Mouse (Mus musculus) midbrain, embryonic 14.5 days (tissue): ENCODE measurements around the gene Eml1. TPM values are rescaled to one million over a fixed set of nuclear protein-coding genes. Genes with fewer than 3 reads are reported as not detected.

ENCODE experiments used
- ATAC-seq: fragments of 200-750 bp; cut with Nextera tagmentation; 2 replicates; pipeline ENCODE4 v1.8.0; 2017; ENCODE audit warnings: moderate number of reproducible peaks, moderate library complexity; ENCODE audit not compliant: low FRiP score, low TSS enrichment
- DNase-seq: peaks from one replicate; pipeline ENCODE4 v3.0.0-alpha.2; 2015
- H3K27ac ChIP-seq: fragments of 300-500 bp; sonication (generic); replicated peaks from 2 replicates; pipeline ENCODE4 v1.5.1; 2014; ENCODE audit warnings: mild to moderate bottlenecking, low read depth, low read length, moderate library complexity
- H3K27me3 ChIP-seq: fragments of 300-500 bp; sonication (generic); 2 replicates; pipeline ENCODE4 v1.6.1; 2014; ENCODE audit warnings: low read length, control low read depth, mixed read lengths; ENCODE audit not compliant: control insufficient read depth, insufficient read depth
- H3K36me3 ChIP-seq: fragments of 300-500 bp; sonication (generic); 2 replicates; pipeline ENCODE4 v1.6.1; 2014; ENCODE audit warnings: low read length, control low read depth; ENCODE audit not compliant: control insufficient read depth, insufficient read depth
- H3K4me1 ChIP-seq: fragments of 300-500 bp; sonication (generic); 2 replicates; pipeline ENCODE4 v1.6.1; 2014; ENCODE audit warnings: mild to moderate bottlenecking, antibody characterized with exemption, low read length, control low read depth; ENCODE audit not compliant: control insufficient read depth, insufficient read depth
- H3K4me2 ChIP-seq: fragments of 300-500 bp; sonication (generic); 2 replicates; pipeline ENCODE4 v1.6.1; 2014; ENCODE audit warnings: mild to moderate bottlenecking, low read length, moderate library complexity
- H3K4me3 ChIP-seq: fragments of 300-500 bp; sonication (generic); replicated peaks from 2 replicates; pipeline ENCODE4 v1.5.1; 2014; ENCODE audit warnings: low read depth, low read length
- H3K9ac ChIP-seq: fragments of 300-500 bp; sonication (generic); replicated peaks from 2 replicates; pipeline ENCODE4 v1.6.1; 2014; ENCODE audit warnings: mild to moderate bottlenecking, low read length, moderate library complexity
- H3K9me3 ChIP-seq: fragments of 300-500 bp; sonication (generic); 2 replicates; pipeline ENCODE4 v1.6.1; 2016; ENCODE audit warnings: low read length, control low read depth, mixed read lengths; ENCODE audit not compliant: control insufficient read depth
- WGBS: fragments of 180-500 bp; shearing (Covaris S2); extraction: QIAGEN DNeasy Blood & Tissue Kit; methylation state at CpG from one replicate; pipeline ENCODE4 v1.1.7; 2014; 5-methylcytosine and 5-hydroxymethylcytosine counted together
- polyA plus RNA-seq: library from polyadenylated mRNA; unstranded; fragments of >200 nt; fragmentation: Nextera tagmentation; extraction: Ambion mirVana; gene quantifications from 2 replicates; pipeline ENCODE4 v1.2.1, GENCODE M21; 2014

Eml1 gene
- polyA plus RNA-seq, result 45.2 and 49.3 TPM in 2 replicates

GRCm38 (mm10) chr12:108370596-108371428, at the start of gene Eml1:
Gene Eml1, plus strand, starts transcription at chr12:108370957.
- Histone ChIP-seq H3K9ac (no peak within 1 kb of the TSS), H3K27ac (no peak within 1 kb of the TSS), H3K9me3 (no peaks in the 10 kb centered on the region), H3K4me2 (no peak within 1 kb of the TSS), H3K4me1 (no peaks in the 10 kb centered on the region), H3K4me3 (no peak within 1 kb of the TSS), H3K36me3 (no peaks in the 10 kb centered on the region), H3K27me3 (no peaks in the 10 kb centered on the region)
- WGBS, result 74% methylated on average over 19 of the region's 19 CpGs
- no peak for DNase-seq
- ATAC-seq, result no peak

DNA sequence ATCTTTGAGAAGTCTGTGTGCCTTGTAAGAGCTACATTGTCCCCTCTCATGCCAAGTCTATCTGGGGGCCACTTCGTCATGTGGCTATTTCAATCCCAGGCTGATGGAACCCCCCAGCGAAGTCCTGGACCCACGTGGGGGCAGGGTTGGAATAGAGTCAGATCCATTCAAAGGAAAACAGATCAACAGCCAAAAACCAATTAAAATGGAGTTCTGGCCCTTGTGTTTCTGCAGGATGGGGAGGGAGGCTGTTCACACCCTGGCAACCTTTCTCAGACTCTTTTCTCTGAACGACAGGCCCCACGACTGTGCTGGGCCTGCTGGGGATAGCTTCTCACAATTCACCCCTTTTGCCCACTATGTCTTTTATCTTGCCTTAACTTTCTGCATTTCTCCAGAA, 44.4 kb upstream of the Eml1 start:
- ATAC-seq, result no peak
- Histone ChIP-seq H3K4me1 (peaks cover 19% of the 10 kb centered on the region), H3K4me2 (no peak overlapping the region), H3K27me3 (peaks cover 17% of the 10 kb centered on the region), H3K4me3 (no peak overlapping the region), H3K27ac (no peak overlapping the region), H3K36me3 (no peaks in the 10 kb centered on the region), H3K9me3 (no peaks in the 10 kb centered on the region), H3K9ac (no peak overlapping the region)
- 45% methylated on average over 5 of the region's 5 CpGs for WGBS
- DNase-seq, result no peak

DNA sequence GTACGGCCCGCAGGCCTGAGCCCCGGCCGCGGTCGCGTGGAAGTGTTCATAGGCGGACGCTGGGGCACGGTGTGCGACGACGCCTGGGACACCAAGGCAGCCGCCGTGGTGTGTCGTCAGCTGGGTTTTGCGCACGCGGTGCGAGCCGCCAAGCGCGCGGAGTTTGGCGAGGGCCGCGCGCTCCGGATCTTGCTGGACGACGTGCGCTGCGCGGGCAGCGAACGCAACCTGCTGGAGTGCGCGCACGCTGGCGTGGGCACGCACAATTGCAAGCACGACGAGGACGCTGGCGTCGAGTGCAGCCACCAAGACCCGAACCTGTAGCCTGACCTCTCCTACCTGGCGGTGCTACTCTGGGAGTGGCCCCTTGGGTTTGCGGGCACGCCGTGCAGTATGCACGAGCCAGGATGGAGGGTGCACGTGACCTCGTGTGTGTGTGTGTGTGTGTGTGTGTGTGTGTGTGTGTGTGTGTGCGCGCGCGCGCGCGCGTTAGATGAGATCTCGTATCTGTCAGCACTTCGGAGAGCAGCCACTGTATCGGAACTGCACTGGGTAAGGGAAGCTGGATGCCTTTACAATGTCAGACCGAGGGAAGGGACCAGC, 42.8 kb upstream of the Eml1 start:
- ATAC-seq, result peak; percentile 66
- Histone ChIP-seq H3K4me2 (peak overlapping the region; percentile 73), H3K27me3 (peaks cover 17% of the 10 kb centered on the region), H3K36me3 (no peaks in the 10 kb centered on the region), H3K4me1 (peaks cover 14% of the 10 kb centered on the region), H3K27ac (no peak overlapping the region), H3K9ac (peak overlapping the region; percentile 56), H3K9me3 (no peaks in the 10 kb centered on the region), H3K4me3 (peak overlapping the region; percentile 40)
- peak; percentile 91 for DNase-seq
- 6% methylated on average over 65 of the region's 66 CpGs for WGBS

GRCm38 (mm10) chr12:108333056-108333455, 37.7 kb upstream of the Eml1 start:
- Histone ChIP-seq H3K9me3 (no peaks in the 10 kb centered on the region), H3K27me3 (peaks cover 13% of the 10 kb centered on the region), H3K9ac (0 out of 2 replicates have a peak overlapping the region, but pooled peaks have one; percentile 9), H3K27ac (no peak overlapping the region), H3K4me3 (peak overlapping the region; percentile 64), H3K4me1 (peaks cover 19% of the 10 kb centered on the region), H3K4me2 (peak overlapping the region; percentile 98), H3K36me3 (no peaks in the 10 kb centered on the region)
- ATAC-seq (peak; percentile 34; the same call in 1 of the 2 replicates), DNase-seq (peak; percentile 89)
- 1% methylated on average over 16 of the region's 16 CpGs for WGBS

GRCm38 (mm10) chr12:108333481-108333882, 37.3 kb upstream of the Eml1 start:
- 0 out of 2 replicates have a peak overlapping the region, but pooled peaks have one; percentile 9 for H3K9ac ChIP-seq
- H3K9me3 ChIP-seq, result no peaks in the 10 kb centered on the region
- peak overlapping the region; percentile 50 for H3K27ac ChIP-seq
- ATAC-seq, result peak; percentile 11
- H3K4me3 ChIP-seq, result peak overlapping the region; percentile 64
- WGBS, result 2% methylated on average over 22 of the region's 22 CpGs
- H3K4me2 ChIP-seq, result peak overlapping the region; percentile 98
- peaks cover 16% of the 10 kb centered on the region for H3K4me1 ChIP-seq
- H3K27me3 ChIP-seq, result peaks cover 12% of the 10 kb centered on the region
- no peak for DNase-seq
- no peaks in the 10 kb centered on the region for H3K36me3 ChIP-seq

GRCm38 (mm10) chr12:108333895-108334445, 36.8 kb upstream of the Eml1 start, which contains the start of gene Cyp46a1:
Gene Cyp46a1, plus strand, starts transcription at chr12:108334381.
- WGBS, result under 1% methylated on average over 54 of the region's 56 CpGs
- Histone ChIP-seq H3K4me2 (peak within 1 kb of the TSS; percentile 98), H3K36me3 (no peaks in the 10 kb centered on the region), H3K27me3 (peaks cover 7% of the 10 kb centered on the region), H3K4me3 (peak within 1 kb of the TSS; percentile 64), H3K4me1 (peaks cover 11% of the 10 kb centered on the region), H3K27ac (peak within 1 kb of the TSS; percentile 63), H3K9me3 (no peaks in the 10 kb centered on the region), H3K9ac (peak within 1 kb of the TSS; percentile 67)
- DNase-seq (peak; percentile 99), ATAC-seq (peak; percentile 93)

- H3K9me3 ChIP-seq, result no peaks in the 10 kb centered on the region
- no peak for ATAC-seq
- peaks cover 7% of the 10 kb centered on the region for H3K27me3 ChIP-seq
- DNase-seq, result no peak
- peak overlapping the region; percentile 63 for H3K27ac ChIP-seq
- 3% methylated on average over 30 of the region's 32 CpGs for WGBS
- peak overlapping the region; percentile 64 for H3K4me3 ChIP-seq
- peak overlapping the region; percentile 98 for H3K4me2 ChIP-seq
- peak overlapping the region; percentile 67 for H3K9ac ChIP-seq
- H3K36me3 ChIP-seq, result no peaks in the 10 kb centered on the region
- peaks cover 11% of the 10 kb centered on the region for H3K4me1 ChIP-seq
Observed at GRCm38 (mm10) chr12:108334529-108334928, 36.2 kb upstream of the Eml1 start.

GRCm38 (mm10) chr12:108338572-108339190, 32.1 kb upstream of the Eml1 start:
- H3K9ac ChIP-seq, result no peak overlapping the region
- no peaks in the 10 kb centered on the region for H3K9me3 ChIP-seq
- 0 out of 2 replicates have a peak, but pooled peaks cover 4% of the 10 kb centered on the region for H3K4me1 ChIP-seq
- no peak overlapping the region for H3K27ac ChIP-seq
- ATAC-seq (no peak), DNase-seq (peak; percentile 65)
- H3K36me3 ChIP-seq, result no peaks in the 10 kb centered on the region
- H3K4me2 ChIP-seq, result no peak overlapping the region
- no peak overlapping the region for H3K4me3 ChIP-seq
- H3K27me3 ChIP-seq, result peaks cover 7% of the 10 kb centered on the region; the same call in 1 of the 2 replicates
- WGBS, result 37% methylated on average over 14 of the region's 14 CpGs
